Mouse (Mus musculus): ENCODE results near the gene Abl1.

DNA sequence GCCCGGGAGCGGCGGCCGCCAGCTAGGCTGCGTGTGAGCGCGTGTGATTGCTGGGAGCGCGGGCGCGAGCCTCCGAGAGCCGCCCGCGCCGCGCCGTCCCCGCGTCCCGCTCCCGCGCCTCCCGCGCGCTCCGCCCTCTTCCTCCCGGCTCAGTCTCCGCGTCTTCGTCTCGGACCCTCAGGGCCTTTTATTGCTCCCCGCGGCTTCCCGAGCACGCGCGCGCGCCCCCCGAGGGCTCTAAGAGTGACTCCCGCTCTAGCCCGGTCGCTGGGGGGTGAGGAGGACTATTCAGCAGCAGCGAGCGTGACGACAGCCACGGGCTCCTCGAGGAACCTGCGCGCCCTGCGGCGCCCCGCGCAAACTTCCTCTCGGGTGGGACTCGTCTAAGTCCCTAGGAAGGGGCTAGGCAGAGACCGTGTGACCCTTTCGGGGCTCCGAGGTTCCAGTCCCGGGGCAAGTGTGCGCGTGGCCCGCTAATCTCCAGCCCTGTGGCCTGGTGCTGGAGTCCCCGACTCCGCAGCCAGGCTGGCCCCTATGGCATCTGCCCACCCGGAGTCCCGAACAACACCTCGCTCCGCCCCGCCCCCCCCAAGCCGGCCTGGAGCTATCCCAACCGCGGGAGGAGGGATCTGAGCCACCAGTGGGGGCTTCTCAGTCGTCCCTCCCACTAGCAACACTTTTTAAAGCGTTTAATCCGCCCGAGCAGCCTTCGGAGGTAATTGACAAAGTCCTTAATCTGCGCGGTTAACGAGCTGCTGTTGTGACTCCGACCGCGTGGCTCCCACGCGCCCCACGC lies 157.9 kb downstream of the Abl1 start, which contains the start of gene Fibcd1:
- no peak for TF ChIP-seq POLR2A (IDR thresholded peaks at IDR 0.05; ENCODE audit: low read depth, low read length)
- TF ChIP-seq EP300 (IDR thresholded peaks at IDR 0.05; ENCODE audit: low read length): no peak
- TF ChIP-seq CTCF (conservative IDR thresholded peaks at IDR 0.05 in 1 of 2, IDR thresholded peaks at IDR 0.05 in 1 of 2; ENCODE audit: low read depth in 2 of 2, low read length in 2 of 2): no peak
- TF ChIP-seq ZC3H11A (IDR thresholded peaks at IDR 0.05; ENCODE audit: low read depth, low read length): no peak
- no peak for TF ChIP-seq HCFC1 (IDR thresholded peaks at IDR 0.05; ENCODE audit: low read depth, low read length)

Data from CH12.LX (cell line).